Mouse (Mus musculus): ENCODE results near the gene Olfr143. TPM values are rescaled to one million over a fixed set of nuclear protein-coding genes. Genes with fewer than 3 reads are reported as not detected.

Gene Olfr143
- not detected in 2 replicates for polyA plus RNA-seq (2015; fragmentation: Nextera tagmentation; extraction: Ambion mirVana)

DNA sequence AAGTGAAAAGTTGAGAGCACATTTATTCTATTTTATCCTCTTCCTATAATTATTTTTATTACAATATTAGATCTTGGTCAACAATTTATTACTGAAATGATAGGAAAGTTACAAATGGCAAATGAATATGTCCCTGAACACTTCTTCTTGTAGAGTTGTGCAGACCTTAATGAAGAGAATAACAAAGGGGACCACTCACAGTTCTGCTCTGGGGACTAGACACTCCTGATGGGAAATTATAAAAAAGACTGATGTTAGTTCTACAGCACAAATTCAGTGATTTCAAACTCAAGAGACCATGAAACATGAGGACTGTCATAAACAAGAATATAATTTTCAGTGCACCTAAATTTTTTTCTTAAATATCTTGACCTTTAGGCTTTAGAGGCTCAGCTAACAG lies at the start of gene Olfr143:
Gene Olfr143 (plus strand): TSS at position 301 of the 400 bp plus-strand sequence.
- no peak for TF ChIP-seq CTCF (IDR thresholded peaks at IDR 0.05)
- no peak for TF ChIP-seq EP300 (IDR thresholded peaks at IDR 0.05)
- no peak within 1 kb of the TSS for H3K27ac ChIP-seq (ENCODE audit: low read length)
- H3K27me3 ChIP-seq (replicated peaks; ENCODE audit: insufficient read depth, low read length) = no peaks in the 10 kb centered on the region
- no peak within 1 kb of the TSS for H3K9ac ChIP-seq (replicated peaks; ENCODE audit: low read depth)
- no peaks in the 10 kb centered on the region for H3K4me1 ChIP-seq (ENCODE audit: insufficient read depth, low read depth, low read length)
- no peak within 1 kb of the TSS for H3K4me3 ChIP-seq (ENCODE audit: low read depth, low read length)
- no peak for ATAC-seq
- H3K9me3 ChIP-seq (ENCODE audit: low read length) = no peaks in the 10 kb centered on the region
- H3K36me3 ChIP-seq (ENCODE audit: insufficient read depth, low read length) = no peaks in the 10 kb centered on the region
- no peak within 1 kb of the TSS for H3K4me2 ChIP-seq (replicated peaks; ENCODE audit: low read depth, low read length)
- no peak for DNase-seq (ENCODE audit: low spot score)

DNA sequence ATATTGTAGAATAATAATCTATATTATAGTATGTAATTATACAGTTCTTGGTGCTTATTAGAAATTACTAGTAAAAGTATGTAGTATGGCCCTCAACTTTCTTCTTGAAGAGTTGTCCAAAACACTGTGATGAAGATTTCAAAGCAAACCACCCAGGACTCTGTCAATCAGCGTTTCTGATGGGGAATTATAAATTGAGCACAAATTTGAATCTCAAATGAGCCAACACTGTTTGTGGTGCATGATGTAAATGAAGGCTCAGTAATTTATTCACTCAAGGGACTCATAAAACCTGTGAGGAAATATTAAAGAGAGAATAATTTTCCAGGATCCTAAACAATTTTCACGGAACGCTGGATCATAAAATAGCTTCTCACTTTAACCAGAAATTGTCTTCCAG lies 44.5 kb upstream of the Olfr143 start, which contains the start of gene Olfr893:
Gene Olfr893 (plus strand): TSS at position 301 of the 400 bp plus-strand sequence.
- DNase-seq (ENCODE audit: low spot score) = no peak
- H3K4me1 ChIP-seq (ENCODE audit: insufficient read depth, low read depth, low read length) = no peaks in the 10 kb centered on the region
- no peak for ATAC-seq
- no peak within 1 kb of the TSS for H3K27ac ChIP-seq (ENCODE audit: low read length)
- TF ChIP-seq EP300 (IDR thresholded peaks at IDR 0.05) (no peak), CTCF (IDR thresholded peaks at IDR 0.05) (no peak)
- no peak within 1 kb of the TSS for H3K4me3 ChIP-seq (ENCODE audit: low read depth, low read length)
- H3K36me3 ChIP-seq (ENCODE audit: insufficient read depth, low read length) = no peaks in the 10 kb centered on the region
- no peak within 1 kb of the TSS for H3K9ac ChIP-seq (replicated peaks; ENCODE audit: low read depth)
- WGBS = 81% methylated on average over 3 of the region's 3 CpGs
- no peaks in the 10 kb centered on the region for H3K9me3 ChIP-seq (ENCODE audit: low read length)
- H3K27me3 ChIP-seq (replicated peaks; ENCODE audit: insufficient read depth, low read length) = no peaks in the 10 kb centered on the region
- no peak within 1 kb of the TSS for H3K4me2 ChIP-seq (replicated peaks; ENCODE audit: low read depth, low read length)

DNA sequence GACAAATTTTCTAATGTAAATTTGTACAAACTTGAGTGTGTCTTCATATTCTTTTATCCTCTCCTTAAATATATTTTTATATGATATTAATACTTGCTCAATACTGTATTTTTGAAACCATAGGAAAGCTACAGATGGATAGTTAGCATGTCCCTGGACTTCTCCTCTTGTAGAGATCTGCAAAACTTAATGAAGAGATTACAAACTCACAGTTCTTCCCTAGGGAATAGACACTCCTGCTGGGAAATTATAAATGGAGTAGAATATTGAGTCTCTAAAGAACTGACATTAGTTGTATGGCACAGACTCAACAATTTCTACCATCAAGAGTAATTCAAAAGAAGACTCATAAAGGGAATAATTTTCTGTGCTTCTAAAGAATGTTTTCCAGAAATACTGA lies 34.8 kb upstream of the Olfr143 start, which contains the start of gene Olfr894:
Gene Olfr894 (plus strand): TSS at position 301 of the 400 bp plus-strand sequence.
- H3K4me2 ChIP-seq (replicated peaks; ENCODE audit: low read depth, low read length) = no peak within 1 kb of the TSS
- no peaks in the 10 kb centered on the region for H3K27me3 ChIP-seq (replicated peaks; ENCODE audit: insufficient read depth, low read length)
- H3K4me1 ChIP-seq (ENCODE audit: insufficient read depth, low read depth, low read length) = no peaks in the 10 kb centered on the region

DNA sequence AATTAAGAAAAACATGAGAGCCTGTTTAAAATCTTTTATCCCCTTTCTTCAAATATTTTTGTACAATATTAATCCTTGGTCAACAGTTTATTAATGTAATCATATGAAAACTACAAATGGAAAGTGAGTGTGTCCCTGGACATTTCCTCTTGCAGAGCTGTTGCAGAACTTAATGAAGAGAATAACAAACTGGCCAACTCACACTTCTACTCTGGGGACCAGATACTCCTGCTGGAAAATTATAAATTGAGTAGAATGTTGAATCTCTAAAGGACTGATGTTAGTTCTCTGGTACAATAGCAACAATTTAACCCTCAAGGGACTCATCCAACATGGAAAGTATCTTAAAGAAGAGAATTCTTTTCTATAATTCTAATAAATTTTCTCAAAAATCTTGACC lies 15.0 kb downstream of the Olfr143 start, which contains the start of gene Olfr895:
Gene Olfr895 (plus strand): TSS at position 301 of the 400 bp plus-strand sequence.
- TF ChIP-seq EP300 (IDR thresholded peaks at IDR 0.05) (no peak), CTCF (IDR thresholded peaks at IDR 0.05) (no peak)
- H3K9me3 ChIP-seq (ENCODE audit: low read length) = no peaks in the 10 kb centered on the region
- ATAC-seq = no peak
- no peak for DNase-seq (ENCODE audit: low spot score)
- H3K4me3 ChIP-seq (ENCODE audit: low read depth, low read length) = no peak within 1 kb of the TSS
- H3K4me1 ChIP-seq (ENCODE audit: insufficient read depth, low read depth, low read length) = no peaks in the 10 kb centered on the region
- no peak within 1 kb of the TSS for H3K4me2 ChIP-seq (replicated peaks; ENCODE audit: low read depth, low read length)
- H3K27ac ChIP-seq (ENCODE audit: low read length) = no peak within 1 kb of the TSS
- no peaks in the 10 kb centered on the region for H3K27me3 ChIP-seq (replicated peaks; ENCODE audit: insufficient read depth, low read length)
- H3K9ac ChIP-seq (replicated peaks; ENCODE audit: low read depth) = no peak within 1 kb of the TSS
- H3K36me3 ChIP-seq (ENCODE audit: insufficient read depth, low read length) = no peaks in the 10 kb centered on the region

More for the DNA sequence above, 34.8 kb upstream of the Olfr143 start, which contains the start of gene Olfr894:
- TF ChIP-seq EP300 (IDR thresholded peaks at IDR 0.05) (no peak), CTCF (IDR thresholded peaks at IDR 0.05) (no peak)
- Histone ChIP-seq H3K36me3 (ENCODE audit: insufficient read depth, low read length) (no peaks in the 10 kb centered on the region), H3K9ac (replicated peaks; ENCODE audit: low read depth) (no peak within 1 kb of the TSS), H3K4me3 (ENCODE audit: low read depth, low read length) (no peak within 1 kb of the TSS), H3K9me3 (ENCODE audit: low read length) (no peaks in the 10 kb centered on the region), H3K27ac (ENCODE audit: low read length) (no peak within 1 kb of the TSS)
- ATAC-seq (no peak), DNase-seq (ENCODE audit: low spot score) (no peak)

- TF ChIP-seq EP300 (IDR thresholded peaks at IDR 0.05) (no peak), CTCF (IDR thresholded peaks at IDR 0.05) (no peak)
- no peak for ATAC-seq
- Histone ChIP-seq H3K27ac (ENCODE audit: low read length) (no peak within 1 kb of the TSS), H3K4me3 (ENCODE audit: low read depth, low read length) (no peak within 1 kb of the TSS), H3K9me3 (ENCODE audit: low read length) (no peaks in the 10 kb centered on the region), H3K4me1 (ENCODE audit: insufficient read depth, low read depth, low read length) (no peaks in the 10 kb centered on the region), H3K9ac (replicated peaks; ENCODE audit: low read depth) (no peak within 1 kb of the TSS), H3K27me3 (replicated peaks; ENCODE audit: insufficient read depth, low read length) (no peaks in the 10 kb centered on the region), H3K4me2 (replicated peaks; ENCODE audit: low read depth, low read length) (no peak within 1 kb of the TSS), H3K36me3 (ENCODE audit: insufficient read depth, low read length) (no peaks in the 10 kb centered on the region)
- DNase-seq (ENCODE audit: low spot score) = no peak
- 80% methylated on average over 1 of the region's 1 CpGs for WGBS
Observed at GRCm38 (mm10) chr9:38290807-38291206, 38.2 kb downstream of the Olfr143 start, which contains the start of gene Olfr896-ps1. Gene Olfr896-ps1, plus strand, starts transcription at chr9:38291107.

Other genes starting within 250 kb of the Olfr143 start
- gene Olfr883, start 227.0 kb upstream of the Olfr143 start, polyA plus RNA-seq (2015; fragmentation: Nextera tagmentation; extraction: Ambion mirVana) = not detected in 2 replicates
- gene Olfr884, start 206.2 kb upstream of the Olfr143 start, polyA plus RNA-seq (2015; fragmentation: Nextera tagmentation; extraction: Ambion mirVana) = not detected in 2 replicates
- gene Olfr885, start 191.5 kb upstream of the Olfr143 start, polyA plus RNA-seq (2015; fragmentation: Nextera tagmentation; extraction: Ambion mirVana) = not detected in 2 replicates
- gene Olfr887, start 168.7 kb upstream of the Olfr143 start, polyA plus RNA-seq (2015; fragmentation: Nextera tagmentation; extraction: Ambion mirVana) = not detected in 2 replicates
- gene Olfr888, start 144.6 kb upstream of the Olfr143 start, polyA plus RNA-seq (2015; fragmentation: Nextera tagmentation; extraction: Ambion mirVana) = not detected in 2 replicates
- 0.02 and 0.04 TPM in 2 replicates for gene Olfr889, start 137.6 kb upstream of the Olfr143 start, polyA plus RNA-seq (2015; fragmentation: Nextera tagmentation; extraction: Ambion mirVana)
- not detected in 2 replicates for gene Olfr890, start 110.3 kb upstream of the Olfr143 start, polyA plus RNA-seq (2015; fragmentation: Nextera tagmentation; extraction: Ambion mirVana)
- not detected in 2 replicates for gene Olfr891, start 72.0 kb upstream of the Olfr143 start, polyA plus RNA-seq (2015; fragmentation: Nextera tagmentation; extraction: Ambion mirVana)
- gene Olfr893, start 44.4 kb upstream of the Olfr143 start, polyA plus RNA-seq (2015; fragmentation: Nextera tagmentation; extraction: Ambion mirVana) = not detected in 2 replicates
- gene Olfr894, start 34.7 kb upstream of the Olfr143 start, polyA plus RNA-seq (2015; fragmentation: Nextera tagmentation; extraction: Ambion mirVana) = not detected in 2 replicates
- gene Olfr895, start 15.1 kb downstream of the Olfr143 start, polyA plus RNA-seq (2015; fragmentation: Nextera tagmentation; extraction: Ambion mirVana) = not detected in 2 replicates
- gene Olfr896-ps1, start 38.3 kb downstream of the Olfr143 start, polyA plus RNA-seq (2015; fragmentation: Nextera tagmentation; extraction: Ambion mirVana) = not detected in 2 replicates
- not detected in 2 replicates for gene Olfr25, start 76.3 kb downstream of the Olfr143 start, polyA plus RNA-seq (2015; fragmentation: Nextera tagmentation; extraction: Ambion mirVana)
- gene Olfr898, start 95.6 kb downstream of the Olfr143 start, polyA plus RNA-seq (2015; fragmentation: Nextera tagmentation; extraction: Ambion mirVana) = not detected in 2 replicates
- not detected in 2 replicates for gene Olfr250, start 114.1 kb downstream of the Olfr143 start, polyA plus RNA-seq (2015; fragmentation: Nextera tagmentation; extraction: Ambion mirVana)
- not detected in 2 replicates for gene Olfr251, start 124.3 kb downstream of the Olfr143 start, polyA plus RNA-seq (2015; fragmentation: Nextera tagmentation; extraction: Ambion mirVana)
- gene Olfr147, start 148.9 kb downstream of the Olfr143 start, polyA plus RNA-seq (2015; fragmentation: Nextera tagmentation; extraction: Ambion mirVana) = not detected in 2 replicates
- not detected in 2 replicates for gene Olfr901, start 176.7 kb downstream of the Olfr143 start, polyA plus RNA-seq (2015; fragmentation: Nextera tagmentation; extraction: Ambion mirVana)
- gene Olfr902, start 194.9 kb downstream of the Olfr143 start, polyA plus RNA-seq (2015; fragmentation: Nextera tagmentation; extraction: Ambion mirVana) = not detected in 2 replicates
- not detected in 2 replicates for gene Olfr904, start 210.4 kb downstream of the Olfr143 start, polyA plus RNA-seq (2015; fragmentation: Nextera tagmentation; extraction: Ambion mirVana)
- not detected in 2 replicates for gene Olfr905, start 218.3 kb downstream of the Olfr143 start, polyA plus RNA-seq (2015; fragmentation: Nextera tagmentation; extraction: Ambion mirVana)
- gene Olfr906, start 234.3 kb downstream of the Olfr143 start, polyA plus RNA-seq (2015; fragmentation: Nextera tagmentation; extraction: Ambion mirVana) = not detected in 2 replicates
- not detected in 2 replicates for gene Olfr907, start 243.0 kb downstream of the Olfr143 start, polyA plus RNA-seq (2015; fragmentation: Nextera tagmentation; extraction: Ambion mirVana)

Measured in lung, postnatal 0 days (tissue).